Mouse (Mus musculus): ENCODE data around the gene Igfbp1. TPM values are rescaled to one million over a fixed set of nuclear protein-coding genes. Genes with fewer than 3 reads are reported as not detected.

Igfbp1 gene
- polyA plus RNA-seq, 1 experiment from 2014 or later, result 0.10 TPM

GRCm38 (mm10) chr11:7187472-7187871, 10.1 kb upstream of the Igfbp1 start:
- Histone ChIP-seq H3K9ac (ENCODE audit: low read depth, low read length) (no peak overlapping the region), H3K4me1 (ENCODE audit: control insufficient read depth, insufficient read depth, low read depth, low read length) (peaks cover 1% of the 10 kb centered on the region; the same call in 1 of the 2 replicates), H3K27ac (ENCODE audit: low read depth, low read length) (no peak overlapping the region), H3K4me2 (ENCODE audit: low read length) (no peak overlapping the region), H3K9me3 (ENCODE audit: control insufficient read depth, low read length) (no peaks in the 10 kb centered on the region), H3K36me3 (ENCODE audit: control insufficient read depth, insufficient read depth, low read length) (no peaks in the 10 kb centered on the region), H3K4me3 (ENCODE audit: low read length) (no peak overlapping the region), H3K27me3 (replicated peaks; ENCODE audit: control insufficient read depth, insufficient read depth, low read length) (no peaks in the 10 kb centered on the region)
- no peak for ATAC-seq
- 69% methylated on average over 8 of the region's 8 CpGs for WGBS

GRCm38 (mm10) chr11:7188469-7188868, 9.1 kb upstream of the Igfbp1 start, which contains the start of gene Gm11985:
Gene Gm11985 (minus strand): TSS chr11:7188569.
- Histone ChIP-seq H3K4me1 (ENCODE audit: control insufficient read depth, insufficient read depth, low read depth, low read length) (no peaks in the 10 kb centered on the region), H3K36me3 (ENCODE audit: control insufficient read depth, insufficient read depth, low read length) (no peaks in the 10 kb centered on the region), H3K9ac (ENCODE audit: low read depth, low read length) (no peak within 1 kb of the TSS), H3K9me3 (ENCODE audit: control insufficient read depth, low read length) (no peaks in the 10 kb centered on the region), H3K4me3 (ENCODE audit: low read length) (no peak within 1 kb of the TSS), H3K27ac (ENCODE audit: low read depth, low read length) (no peak within 1 kb of the TSS), H3K27me3 (replicated peaks; ENCODE audit: control insufficient read depth, insufficient read depth, low read length) (no peaks in the 10 kb centered on the region), H3K4me2 (ENCODE audit: low read length) (no peak within 1 kb of the TSS)
- ATAC-seq, result no peak
- WGBS, result 91% methylated on average over 12 of the region's 13 CpGs

GRCm38 (mm10) chr11:7192710-7193109, 4.9 kb upstream of the Igfbp1 start:
- ATAC-seq, result no peak
- no peaks in the 10 kb centered on the region for H3K4me1 ChIP-seq (ENCODE audit: control insufficient read depth, insufficient read depth, low read depth, low read length)
- H3K36me3 ChIP-seq (ENCODE audit: control insufficient read depth, insufficient read depth, low read length), result no peaks in the 10 kb centered on the region
- no peak overlapping the region for H3K27ac ChIP-seq (ENCODE audit: low read depth, low read length)
- WGBS, result 73% methylated on average over 6 of the region's 6 CpGs
- H3K27me3 ChIP-seq (replicated peaks; ENCODE audit: control insufficient read depth, insufficient read depth, low read length), result no peaks in the 10 kb centered on the region
- H3K9me3 ChIP-seq (ENCODE audit: control insufficient read depth, low read length), result no peaks in the 10 kb centered on the region
- no peak overlapping the region for H3K4me2 ChIP-seq (ENCODE audit: low read length)
- no peak overlapping the region for H3K4me3 ChIP-seq (ENCODE audit: low read length)
- no peak overlapping the region for H3K9ac ChIP-seq (ENCODE audit: low read depth, low read length)

- Histone ChIP-seq H3K4me1 (ENCODE audit: control insufficient read depth, insufficient read depth, low read depth, low read length) (no peaks in the 10 kb centered on the region), H3K9ac (ENCODE audit: low read depth, low read length) (no peak overlapping the region), H3K4me3 (ENCODE audit: low read length) (no peak overlapping the region), H3K27ac (ENCODE audit: low read depth, low read length) (no peak overlapping the region), H3K9me3 (ENCODE audit: control insufficient read depth, low read length) (no peaks in the 10 kb centered on the region), H3K4me2 (ENCODE audit: low read length) (no peak overlapping the region), H3K36me3 (ENCODE audit: control insufficient read depth, insufficient read depth, low read length) (no peaks in the 10 kb centered on the region), H3K27me3 (replicated peaks; ENCODE audit: control insufficient read depth, insufficient read depth, low read length) (no peaks in the 10 kb centered on the region)
- 76% methylated on average over 9 of the region's 9 CpGs for whole genome bisulfite sequencing
- no peak for ATAC-seq
Measured at GRCm38 (mm10) chr11:7193134-7193533, 4.4 kb upstream of the Igfbp1 start.

- Histone ChIP-seq H3K9ac (ENCODE audit: low read depth, low read length) (no peak overlapping the region), H3K4me1 (ENCODE audit: control insufficient read depth, insufficient read depth, low read depth, low read length) (no peaks in the 10 kb centered on the region), H3K4me3 (ENCODE audit: low read length) (no peak overlapping the region), H3K27ac (ENCODE audit: low read depth, low read length) (no peak overlapping the region), H3K9me3 (ENCODE audit: control insufficient read depth, low read length) (no peaks in the 10 kb centered on the region), H3K27me3 (replicated peaks; ENCODE audit: control insufficient read depth, insufficient read depth, low read length) (no peaks in the 10 kb centered on the region), H3K36me3 (ENCODE audit: control insufficient read depth, insufficient read depth, low read length) (no peaks in the 10 kb centered on the region), H3K4me2 (ENCODE audit: low read length) (no peak overlapping the region)
- WGBS, result 93% methylated on average over 10 of the region's 10 CpGs
- ATAC-seq, result no peak
Measured at GRCm38 (mm10) chr11:7194432-7195311, 2.9 kb upstream of the Igfbp1 start.

GRCm38 (mm10) chr11:7195312-7195685, 2.3 kb upstream of the Igfbp1 start:
- no peak overlapping the region for H3K9ac ChIP-seq (ENCODE audit: low read depth, low read length)
- H3K4me3 ChIP-seq (ENCODE audit: low read length), result no peak overlapping the region
- H3K9me3 ChIP-seq (ENCODE audit: control insufficient read depth, low read length), result no peaks in the 10 kb centered on the region
- no peak overlapping the region for H3K4me2 ChIP-seq (ENCODE audit: low read length)
- no peak overlapping the region for H3K27ac ChIP-seq (ENCODE audit: low read depth, low read length)
- ATAC-seq, result no peak
- H3K4me1 ChIP-seq (ENCODE audit: control insufficient read depth, insufficient read depth, low read depth, low read length), result no peaks in the 10 kb centered on the region
- 88% methylated on average over 4 of the region's 4 CpGs for WGBS
- no peaks in the 10 kb centered on the region for H3K36me3 ChIP-seq (ENCODE audit: control insufficient read depth, insufficient read depth, low read length)
- no peaks in the 10 kb centered on the region for H3K27me3 ChIP-seq (replicated peaks; ENCODE audit: control insufficient read depth, insufficient read depth, low read length)

- Histone ChIP-seq H3K4me1 (ENCODE audit: control insufficient read depth, insufficient read depth, low read depth, low read length) (no peaks in the 10 kb centered on the region), H3K27ac (ENCODE audit: low read depth, low read length) (no peak overlapping the region), H3K9me3 (ENCODE audit: control insufficient read depth, low read length) (no peaks in the 10 kb centered on the region), H3K9ac (ENCODE audit: low read depth, low read length) (no peak overlapping the region), H3K36me3 (ENCODE audit: control insufficient read depth, insufficient read depth, low read length) (no peaks in the 10 kb centered on the region), H3K4me2 (ENCODE audit: low read length) (no peak overlapping the region), H3K4me3 (ENCODE audit: low read length) (no peak overlapping the region), H3K27me3 (replicated peaks; ENCODE audit: control insufficient read depth, insufficient read depth, low read length) (no peaks in the 10 kb centered on the region)
- no peak for ATAC-seq
- 92% methylated on average over 19 of the region's 19 CpGs for WGBS
Measured at GRCm38 (mm10) chr11:7198006-7198405, 424 bp downstream of the Igfbp1 start.

GRCm38 (mm10) chr11:7198481-7199256, 1.1 kb downstream of the Igfbp1 start:
- no peak overlapping the region for H3K4me2 ChIP-seq (ENCODE audit: low read length)
- no peak overlapping the region for H3K4me3 ChIP-seq (ENCODE audit: low read length)
- WGBS, result 82% methylated on average over 10 of the region's 10 CpGs
- H3K4me1 ChIP-seq (ENCODE audit: control insufficient read depth, insufficient read depth, low read depth, low read length), result no peaks in the 10 kb centered on the region
- ATAC-seq, result no peak
- no peak overlapping the region for H3K27ac ChIP-seq (ENCODE audit: low read depth, low read length)
- H3K9me3 ChIP-seq (ENCODE audit: control insufficient read depth, low read length), result no peaks in the 10 kb centered on the region
- H3K27me3 ChIP-seq (replicated peaks; ENCODE audit: control insufficient read depth, insufficient read depth, low read length), result no peaks in the 10 kb centered on the region
- no peak overlapping the region for H3K9ac ChIP-seq (ENCODE audit: low read depth, low read length)
- H3K36me3 ChIP-seq (ENCODE audit: control insufficient read depth, insufficient read depth, low read length), result no peaks in the 10 kb centered on the region

GRCm38 (mm10) chr11:7199736-7200392, 2.3 kb downstream of the Igfbp1 start:
- no peaks in the 10 kb centered on the region for H3K27me3 ChIP-seq (replicated peaks; ENCODE audit: control insufficient read depth, insufficient read depth, low read length)
- peak; percentile 25; the same call in 1 of the 2 replicates for ATAC-seq
- no peak overlapping the region for H3K4me3 ChIP-seq (ENCODE audit: low read length)
- H3K9me3 ChIP-seq (ENCODE audit: control insufficient read depth, low read length), result no peaks in the 10 kb centered on the region
- WGBS, result 55% methylated on average over 14 of the region's 14 CpGs
- no peak overlapping the region for H3K27ac ChIP-seq (ENCODE audit: low read depth, low read length)
- H3K4me1 ChIP-seq (ENCODE audit: control insufficient read depth, insufficient read depth, low read depth, low read length), result no peaks in the 10 kb centered on the region
- H3K9ac ChIP-seq (ENCODE audit: low read depth, low read length), result no peak overlapping the region
- H3K4me2 ChIP-seq (ENCODE audit: low read length), result no peak overlapping the region
- no peaks in the 10 kb centered on the region for H3K36me3 ChIP-seq (ENCODE audit: control insufficient read depth, insufficient read depth, low read length)

Measured in hindbrain, embryonic 16.5 days (tissue).